Mouse (Mus musculus): Measurements from ENCODE around the gene Arid3c.
"Not testable (repeated sequence)": the region's sequence is repeated elsewhere in the genome, so short reads cannot be mapped to it uniquely, and the experiment has no call there.

Gene Arid3c

GRCm38 (mm10) chr4:41731052-41731765 lies at the start of gene Arid3c:
Gene Arid3c, minus strand, starts transcription at chr4:41731142.
- CTCF ChIA-PET, result no interaction called here

- CTCF ChIA-PET, result not testable (repeated sequence)
These were observed 44.9 kb upstream of the Arid3c start for GRCm38 (mm10) chr4:41775840-41776239.

- CTCF ChIA-PET, result interaction anchor here (0.7 kb wide), 1 partner anchor 36 kb away, joined by 11 read pairs; no protein-coding TSS in a partner anchor
These were observed 43.6 kb upstream of the Arid3c start for GRCm38 (mm10) chr4:41774506-41774905.

GRCm38 (mm10) chr4:41774002-41774401 lies 43.1 kb upstream of the Arid3c start, which contains the start of gene Ccl27a:
Gene Ccl27a, minus strand, starts transcription at chr4:41774247.
- CTCF ChIA-PET, result not testable (repeated sequence)

- CTCF ChIA-PET, result not testable (repeated sequence)
These were observed 42.6 kb upstream of the Arid3c start for GRCm38 (mm10) chr4:41773502-41773901.

GRCm38 (mm10) chr4:41772946-41773345 lies 42.0 kb upstream of the Arid3c start:
- CTCF ChIA-PET, result not testable (repeated sequence)

GRCm38 (mm10) chr4:41767301-41767700 lies 36.4 kb upstream of the Arid3c start:
- CTCF ChIA-PET, result not testable (repeated sequence)

- CTCF ChIA-PET, result not testable (repeated sequence)
These were observed 32.2 kb upstream of the Arid3c start for GRCm38 (mm10) chr4:41763176-41763575.

GRCm38 (mm10) chr4:41762688-41763114 lies 31.8 kb upstream of the Arid3c start:
- CTCF ChIA-PET, result not testable (repeated sequence)

- CTCF ChIA-PET, result no interaction called here
These were observed 31.3 kb upstream of the Arid3c start for GRCm38 (mm10) chr4:41762099-41762687.

- CTCF ChIA-PET, result no interaction called here
These were observed 30.7 kb upstream of the Arid3c start for GRCm38 (mm10) chr4:41761680-41762079.

- CTCF ChIA-PET, result no interaction called here
These were observed 30.0 kb upstream of the Arid3c start for GRCm38 (mm10) chr4:41760911-41761310.

GRCm38 (mm10) chr4:41760288-41760721 lies 29.4 kb upstream of the Arid3c start:
- CTCF ChIA-PET, result no interaction called here

- CTCF ChIA-PET, result no interaction called here
These were observed 28.8 kb upstream of the Arid3c start for GRCm38 (mm10) chr4:41759656-41760287.

GRCm38 (mm10) chr4:41759206-41759605 lies 28.3 kb upstream of the Arid3c start:
- CTCF ChIA-PET, result no interaction called here

GRCm38 (mm10) chr4:41758701-41759100 lies 27.8 kb upstream of the Arid3c start:
- CTCF ChIA-PET, result no interaction called here

- CTCF ChIA-PET, result interaction anchor here (0.6 kb wide), 1 partner anchor 306 kb away, joined by 3 read pairs; no protein-coding TSS in a partner anchor
These were observed 27.1 kb upstream of the Arid3c start for GRCm38 (mm10) chr4:41758021-41758420.

GRCm38 (mm10) chr4:41757321-41757720 lies 26.4 kb upstream of the Arid3c start:
- CTCF ChIA-PET, result interaction anchor here (0.6 to 0.8 kb wide), 2 partner anchors 15 to 305 kb away, joined by 3 read pairs; no protein-coding TSS in a partner anchor

- CTCF ChIA-PET, result no interaction called here
These were observed 25.5 kb upstream of the Arid3c start for GRCm38 (mm10) chr4:41756440-41756839.

GRCm38 (mm10) chr4:41755338-41756305 lies 24.7 kb upstream of the Arid3c start, which contains the start of gene Sigmar1:
Gene Sigmar1, minus strand, starts transcription at chr4:41756157.
- CTCF ChIA-PET, result interaction anchor here (0.5 kb wide), 1 partner anchor 112 kb away, joined by 3 read pairs; no protein-coding TSS in a partner anchor

- CTCF ChIA-PET, result no interaction called here
These were observed 23.9 kb upstream of the Arid3c start, which contains the start of gene Galt for GRCm38 (mm10) chr4:41754797-41755337. Gene Galt, plus strand, starts transcription at chr4:41755228.

All from spleen, embryonic (tissue).